19 mouse cellular contexts compared by ENCODE assay signal in the genomic region with DNA sequence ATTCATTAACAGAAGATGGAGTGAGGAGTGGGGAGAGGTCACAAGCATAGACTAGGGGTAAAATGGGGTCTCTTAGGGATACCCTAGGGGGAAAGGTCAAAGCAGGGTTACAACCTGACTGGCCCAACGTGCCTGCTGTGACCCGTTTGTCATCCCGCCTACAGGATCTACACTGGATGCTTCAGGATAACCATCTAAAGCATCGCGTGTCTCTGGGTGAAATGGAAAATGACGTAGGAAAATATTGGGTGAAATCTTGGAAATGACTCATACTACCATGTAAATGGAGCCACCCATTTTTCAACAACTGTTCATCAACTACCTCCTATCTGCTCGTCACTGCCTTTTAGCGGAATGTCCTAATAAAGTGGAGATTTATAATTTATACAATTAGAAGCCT. TPM values are rescaled to one million over a fixed set of nuclear protein-coding genes. Genes with fewer than 3 reads are reported as not detected.
DNase-seq lines count a peak whose midpoint lies in the region; ATAC-seq and TF ChIP-seq lines count a peak whose summit lies in the region.
"Had no signal": no experiment of that assay in that cellular context is flagged by ENCODE, and none has a peak within 500 bp of the region (broad histone marks: within the 10 kb centered on the region; RNA-seq: fewer than 3 reads in every experiment).

No protein-coding gene starts in this region.

- peak overlapping the region; percentile 17; the same call in 1 of the 2 replicates for H3K4me2 ChIP-seq in hindbrain, embryonic 13.5 days
- no peak overlapping the region for H3K4me2 ChIP-seq in hindbrain, embryonic 12.5 days (replicated peaks)
- 0 out of 2 replicates have a peak overlapping the region, but pooled peaks have one; percentile 30 for H3K4me2 ChIP-seq in neural tube, embryonic 12.5 days (replicated peaks)
- H3K4me2 ChIP-seq: intestine, embryonic 15.5 days; midbrain, embryonic 12.5 days had no signal

- TF ChIP-seq CTCF in olfactory bulb, adult 2 months (IDR thresholded peaks at IDR 0.05; ENCODE audit: insufficient read depth, low read depth, low read length): no peak

- TF ChIP-seq POLR2A in olfactory bulb, adult 2 months (IDR thresholded peaks at IDR 0.05; ENCODE audit: insufficient read depth, low read depth, low read length): no peak

- H3K27ac ChIP-seq in hindbrain, embryonic 13.5 days: 0 out of 2 replicates have a peak overlapping the region, but pooled peaks have one; percentile 24
- H3K27ac ChIP-seq in hindbrain, embryonic 12.5 days: no peak overlapping the region
- H3K27ac ChIP-seq in neural tube, embryonic 12.5 days: no peak overlapping the region
- peak overlapping the region; percentile 26; the same call in 1 of the 2 replicates for H3K27ac ChIP-seq in olfactory bulb, adult 2 months (ENCODE audit: insufficient read depth, low read depth, low read length)
- H3K27ac ChIP-seq: gastrocnemius, adult 2 months; intestine, embryonic 15.5 days; liver, embryonic 14.5 days; macrophage had no signal

- H3K9ac ChIP-seq in hindbrain, embryonic 13.5 days: peak overlapping the region; percentile 49
- no peak overlapping the region for H3K9ac ChIP-seq in hindbrain, embryonic 12.5 days
- H3K9ac ChIP-seq in neural tube, embryonic 12.5 days: no peak overlapping the region
- H3K9ac ChIP-seq: intestine, embryonic 15.5 days; liver, embryonic 14.5 days; midbrain, embryonic 12.5 days had no signal

- H3K4me3 ChIP-seq in hindbrain, embryonic 13.5 days: no peak overlapping the region
- H3K4me3 ChIP-seq in hindbrain, embryonic 12.5 days: no peak overlapping the region
- H3K4me3 ChIP-seq in neural tube, embryonic 12.5 days: no peak overlapping the region
- H3K4me3 ChIP-seq in olfactory bulb, adult 2 months (ENCODE audit: insufficient read depth, low read depth, low read length): no peak overlapping the region
- H3K4me3 ChIP-seq: gastrocnemius, adult 2 months; intestine, embryonic 15.5 days; limb, embryonic 12.5 days; midbrain, embryonic 12.5 days had no signal

- 61% methylated on average over 8 of the region's 8 CpGs for WGBS in hindbrain, embryonic 13.5 days
- 59% methylated on average over 8 of the region's 8 CpGs for WGBS in hindbrain, embryonic 12.5 days
- 65% methylated on average over 8 of the region's 8 CpGs for WGBS in neural tube, embryonic 12.5 days
- WGBS in olfactory bulb, adult 2 months: 55% methylated on average over 8 of the region's 8 CpGs

- H3K27me3 ChIP-seq in hindbrain, embryonic 13.5 days: no peaks in the 10 kb centered on the region
- H3K27me3 ChIP-seq in hindbrain, embryonic 12.5 days: no peaks in the 10 kb centered on the region
- H3K27me3 ChIP-seq in neural tube, embryonic 12.5 days (replicated peaks): 0 out of 2 replicates have a peak, but pooled peaks cover 2% of the 10 kb centered on the region
- H3K27me3 ChIP-seq: heart, embryonic 13.5 days; intestine, embryonic 15.5 days; limb, embryonic 12.5 days had no signal

- H3K36me3 ChIP-seq in hindbrain, embryonic 13.5 days: peaks cover 5% of the 10 kb centered on the region
- peaks cover 5% of the 10 kb centered on the region for H3K36me3 ChIP-seq in hindbrain, embryonic 12.5 days
- H3K36me3 ChIP-seq in neural tube, embryonic 12.5 days: peaks cover 2% of the 10 kb centered on the region; the same call in 1 of the 2 replicates

- ATAC-seq in hindbrain, embryonic 13.5 days (ENCODE audit: low FRiP score): no peak
- ATAC-seq in hindbrain, embryonic 12.5 days (ENCODE audit: low FRiP score): no peak
- no peak for ATAC-seq in neural tube, embryonic 12.5 days (ENCODE audit: low FRiP score, low read depth)
- ATAC-seq: intestine, embryonic 15.5 days had no signal

- no peak for DNase-seq in neural tube, embryonic 10.5 days (ENCODE audit: extremely low spot score, low spot score)
- peak; percentile 73 for DNase-seq in induced T-regulatory cell, adult 2 months (ENCODE audit: low read depth)
- no peak for DNase-seq in kidney, postnatal 4 days
- DNase-seq in yolk sac, embryonic 10.5 days (ENCODE audit: low spot score): no peak
- DNase-seq: gastrocnemius, adult 2 months; kidney, adult 9 months; kidney, postnatal 36 days; spleen, adult 18-20 months; thymus, postnatal 4 days had no signal

- H3K4me1 ChIP-seq in hindbrain, embryonic 13.5 days (replicated peaks): peaks cover 52% of the 10 kb centered on the region
- peaks cover 44% of the 10 kb centered on the region for H3K4me1 ChIP-seq in hindbrain, embryonic 12.5 days
- peaks cover 36% of the 10 kb centered on the region for H3K4me1 ChIP-seq in neural tube, embryonic 12.5 days
- H3K4me1 ChIP-seq in olfactory bulb, adult 2 months (ENCODE audit: control insufficient read depth, insufficient read depth, low read length): peaks cover 30% of the 10 kb centered on the region

- no peaks in the 10 kb centered on the region for H3K9me3 ChIP-seq in hindbrain, embryonic 13.5 days
- no peaks in the 10 kb centered on the region for H3K9me3 ChIP-seq in hindbrain, embryonic 12.5 days (replicated peaks)
- no peaks in the 10 kb centered on the region for H3K9me3 ChIP-seq in neural tube, embryonic 12.5 days
- H3K9me3 ChIP-seq: heart, embryonic 13.5 days; intestine, embryonic 15.5 days; limb, embryonic 12.5 days; midbrain, embryonic 12.5 days had no signal

RNA-seq across cellular contexts. Expression of gene Camk2g, which starts 2.3 kb away (rescaled TPM):
- 116 and 131 TPM in 2 replicates for polyA plus RNA-seq in hindbrain, embryonic 13.5 days (2015; fragmentation: Nextera tagmentation; extraction: Ambion mirVana)
- 72.8 and 75.5 TPM in 2 replicates for polyA plus RNA-seq in hindbrain, embryonic 12.5 days (2016; fragmentation: Nextera tagmentation; extraction: Ambion mirVana)
- 78.8 and 105 TPM in 2 replicates for polyA plus RNA-seq in neural tube, embryonic 12.5 days (2016; fragmentation: Nextera tagmentation; extraction: Ambion mirVana)
- 125 and 417 TPM in 2 replicates for polyA plus RNA-seq in olfactory bulb, adult 2 months (2012; ENCODE audit: insufficient read depth, insufficient read length, low replicate concordance, missing spikeins)

RNA-seq across cellular contexts. Expression of gene Plau, which starts 40.3 kb away (rescaled TPM):
- polyA plus RNA-seq in hindbrain, embryonic 13.5 days (2015; fragmentation: Nextera tagmentation; extraction: Ambion mirVana): 0.40 and 0.45 TPM in 2 replicates
- polyA plus RNA-seq in hindbrain, embryonic 12.5 days (2016; fragmentation: Nextera tagmentation; extraction: Ambion mirVana): 0.46 and 0.76 TPM in 2 replicates
- polyA plus RNA-seq in neural tube, embryonic 12.5 days (2016; fragmentation: Nextera tagmentation; extraction: Ambion mirVana): 0.18 and 0.55 TPM in 2 replicates
- polyA plus RNA-seq in olfactory bulb, adult 2 months (2012; ENCODE audit: insufficient read depth, insufficient read length, low replicate concordance, missing spikeins): not detected in 2 replicates

Comparison
In these comparisons a context has a peak if more than half of its experiments do, and no peak if none do; other contexts are left out.
1. H3K27ac ChIP-seq: peak in hindbrain, embryonic 13.5 days (single experiment) and olfactory bulb, adult 2 months (single experiment); none in hindbrain, embryonic 12.5 days (single experiment) and neural tube, embryonic 12.5 days (single experiment).